Mouse (Mus musculus) midbrain, embryonic 14.5 days (tissue): ENCODE measurements around the gene Hoxb6. TPM values are rescaled to one million over a fixed set of nuclear protein-coding genes. Genes with fewer than 3 reads are reported as not detected.
A peak's percentile ranks its signal among the peaks of the same experiment; 100 is the strongest.

Experiments used
- ATAC-seq: fragments of 200-750 bp; cut with Nextera tagmentation; 2 replicates; pipeline ENCODE4 v1.8.0; 2017; ENCODE audit warnings: moderate number of reproducible peaks, moderate library complexity; ENCODE audit not compliant: low FRiP score, low TSS enrichment
- DNase-seq: peaks from one replicate; pipeline ENCODE4 v3.0.0-alpha.2; 2015
- H3K27ac ChIP-seq: fragments of 300-500 bp; sonication (generic); replicated peaks from 2 replicates; pipeline ENCODE4 v1.5.1; 2014; ENCODE audit warnings: mild to moderate bottlenecking, low read depth, low read length, moderate library complexity
- H3K27me3 ChIP-seq: fragments of 300-500 bp; sonication (generic); 2 replicates; pipeline ENCODE4 v1.6.1; 2014; ENCODE audit warnings: low read length, control low read depth, mixed read lengths; ENCODE audit not compliant: control insufficient read depth, insufficient read depth
- H3K36me3 ChIP-seq: fragments of 300-500 bp; sonication (generic); 2 replicates; pipeline ENCODE4 v1.6.1; 2014; ENCODE audit warnings: low read length, control low read depth; ENCODE audit not compliant: control insufficient read depth, insufficient read depth
- H3K4me1 ChIP-seq: fragments of 300-500 bp; sonication (generic); 2 replicates; pipeline ENCODE4 v1.6.1; 2014; ENCODE audit warnings: mild to moderate bottlenecking, antibody characterized with exemption, low read length, control low read depth; ENCODE audit not compliant: control insufficient read depth, insufficient read depth
- H3K4me2 ChIP-seq: fragments of 300-500 bp; sonication (generic); 2 replicates; pipeline ENCODE4 v1.6.1; 2014; ENCODE audit warnings: mild to moderate bottlenecking, low read length, moderate library complexity
- H3K4me3 ChIP-seq: fragments of 300-500 bp; sonication (generic); replicated peaks from 2 replicates; pipeline ENCODE4 v1.5.1; 2014; ENCODE audit warnings: low read depth, low read length
- H3K9ac ChIP-seq: fragments of 300-500 bp; sonication (generic); replicated peaks from 2 replicates; pipeline ENCODE4 v1.6.1; 2014; ENCODE audit warnings: mild to moderate bottlenecking, low read length, moderate library complexity
- H3K9me3 ChIP-seq: fragments of 300-500 bp; sonication (generic); 2 replicates; pipeline ENCODE4 v1.6.1; 2016; ENCODE audit warnings: low read length, control low read depth, mixed read lengths; ENCODE audit not compliant: control insufficient read depth
- WGBS: fragments of 180-500 bp; shearing (Covaris S2); extraction: QIAGEN DNeasy Blood & Tissue Kit; methylation state at CpG from one replicate; pipeline ENCODE4 v1.1.7; 2014; 5-methylcytosine and 5-hydroxymethylcytosine counted together
- polyA plus RNA-seq: library from polyadenylated mRNA; unstranded; fragments of >200 nt; fragmentation: Nextera tagmentation; extraction: Ambion mirVana; gene quantifications from 2 replicates; pipeline ENCODE4 v1.2.1, GENCODE M21; 2014

The Hoxb6 gene
- polyA plus RNA-seq, 1 experiment from 2014 or later: not detected

DNA sequence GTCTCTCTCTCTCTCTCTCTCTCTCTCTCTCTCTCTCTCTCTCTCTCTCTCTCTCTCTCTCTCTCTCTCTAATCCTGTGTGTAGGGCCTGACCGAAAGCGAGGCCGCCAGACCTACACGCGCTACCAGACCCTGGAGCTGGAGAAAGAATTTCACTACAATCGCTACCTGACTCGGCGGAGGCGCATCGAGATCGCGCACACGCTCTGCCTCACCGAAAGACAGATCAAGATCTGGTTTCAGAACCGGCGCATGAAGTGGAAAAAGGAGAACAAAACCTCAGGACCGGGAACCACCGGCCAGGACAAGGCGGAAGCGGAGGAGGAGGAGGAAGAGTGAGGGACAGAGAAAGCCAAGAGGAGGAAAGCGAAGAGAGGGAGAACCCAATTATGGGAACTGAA is 3.0 kb upstream of the Hoxb6 start:
- 0 out of 2 replicates have a peak, but pooled peaks cover 2% of the 10 kb centered on the region for H3K4me1 ChIP-seq
- H3K9me3 ChIP-seq: no peaks in the 10 kb centered on the region
- DNase-seq: no peak
- no peak overlapping the region for H3K27ac ChIP-seq
- no peak overlapping the region for H3K9ac ChIP-seq
- H3K36me3 ChIP-seq: no peaks in the 10 kb centered on the region
- no peak overlapping the region for H3K4me3 ChIP-seq
- peaks cover 97% of the 10 kb centered on the region for H3K27me3 ChIP-seq
- WGBS: 1% methylated on average over 21 of the region's 21 CpGs
- H3K4me2 ChIP-seq: no peak overlapping the region
- no peak for ATAC-seq

DNA sequence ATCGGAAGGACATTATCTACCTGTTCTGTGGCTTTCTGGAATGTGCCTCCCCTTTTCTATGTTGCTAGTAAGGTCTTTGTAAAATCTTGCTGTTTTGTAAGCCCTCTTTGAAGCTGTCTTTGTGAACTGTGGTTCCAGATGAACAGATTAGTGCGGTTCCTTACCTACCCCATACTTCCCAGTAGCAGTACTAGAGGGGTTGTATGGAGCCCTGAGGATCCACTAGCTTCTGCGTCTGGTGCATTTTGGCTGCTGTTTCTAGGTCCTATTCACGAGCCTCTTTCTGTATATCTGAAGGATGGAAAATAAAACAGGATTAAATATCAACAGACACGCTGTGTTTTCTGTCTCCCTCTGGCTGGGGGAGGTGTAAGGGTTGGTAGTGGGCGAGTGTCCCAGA is 2.4 kb upstream of the Hoxb6 start:
- H3K4me1 ChIP-seq: no peaks in the 10 kb centered on the region
- ATAC-seq: no peak
- DNase-seq: no peak
- H3K36me3 ChIP-seq: no peaks in the 10 kb centered on the region
- H3K27ac ChIP-seq: no peak overlapping the region
- H3K9ac ChIP-seq: no peak overlapping the region
- H3K4me2 ChIP-seq: no peak overlapping the region
- no peaks in the 10 kb centered on the region for H3K9me3 ChIP-seq
- WGBS: 6% methylated on average over 6 of the region's 6 CpGs
- H3K4me3 ChIP-seq: no peak overlapping the region
- peaks cover 97% of the 10 kb centered on the region for H3K27me3 ChIP-seq

GRCm38 (mm10) chr11:96290705-96291355 is 1.4 kb upstream of the Hoxb6 start:
- WGBS: 3% methylated on average over 17 of the region's 17 CpGs
- Histone ChIP-seq H3K27ac (no peak overlapping the region), H3K9me3 (no peaks in the 10 kb centered on the region), H3K4me3 (no peak overlapping the region), H3K36me3 (no peaks in the 10 kb centered on the region), H3K4me1 (no peaks in the 10 kb centered on the region), H3K27me3 (peaks cover 97% of the 10 kb centered on the region), H3K4me2 (no peak overlapping the region), H3K9ac (no peak overlapping the region)
- ATAC-seq: no peak
- no peak for DNase-seq

DNA sequence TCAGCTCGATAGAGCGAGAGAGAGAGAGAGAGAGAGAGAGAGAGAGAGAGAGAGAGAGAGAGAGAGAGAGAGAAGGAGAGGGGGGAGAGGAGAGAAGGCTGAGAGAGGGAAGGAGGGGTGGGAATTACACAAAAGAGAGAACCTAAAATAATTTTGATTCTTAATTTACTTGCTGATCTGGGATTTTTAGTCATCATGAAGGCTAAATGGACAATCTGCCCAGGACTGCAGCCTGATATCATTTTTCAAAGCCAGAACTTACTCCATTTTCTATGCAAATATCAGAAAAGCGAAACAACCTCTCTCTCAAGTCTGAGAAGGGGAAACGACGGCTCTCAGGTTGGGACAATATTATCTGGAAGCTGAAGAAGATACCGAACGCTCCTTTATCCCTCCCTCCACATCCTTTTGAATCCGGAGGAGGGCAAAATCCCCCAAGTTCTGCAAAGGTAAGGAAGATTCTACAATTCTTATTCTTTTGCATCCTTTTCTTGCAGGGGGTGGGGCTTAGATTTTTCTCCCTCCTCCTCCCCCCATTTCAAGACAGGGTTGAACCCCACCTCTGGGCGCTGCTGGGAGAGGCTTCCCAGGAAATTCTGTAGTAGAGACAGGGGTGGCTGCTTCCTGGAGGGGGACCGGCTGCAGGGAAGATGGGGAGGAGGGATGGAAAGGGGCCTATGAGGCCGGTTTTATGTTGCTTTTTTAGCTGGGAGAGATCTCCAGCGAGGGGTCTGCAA is 457 bp downstream of the Hoxb6 start:
- Histone ChIP-seq H3K27me3 (peaks cover 97% of the 10 kb centered on the region), H3K4me2 (no peak overlapping the region), H3K36me3 (no peaks in the 10 kb centered on the region), H3K9ac (no peak overlapping the region), H3K4me3 (no peak overlapping the region), H3K9me3 (no peaks in the 10 kb centered on the region), H3K27ac (no peak overlapping the region), H3K4me1 (no peaks in the 10 kb centered on the region)
- ATAC-seq (no peak), DNase-seq (no peak)
- WGBS: under 1% methylated on average over 12 of the region's 12 CpGs

DNA sequence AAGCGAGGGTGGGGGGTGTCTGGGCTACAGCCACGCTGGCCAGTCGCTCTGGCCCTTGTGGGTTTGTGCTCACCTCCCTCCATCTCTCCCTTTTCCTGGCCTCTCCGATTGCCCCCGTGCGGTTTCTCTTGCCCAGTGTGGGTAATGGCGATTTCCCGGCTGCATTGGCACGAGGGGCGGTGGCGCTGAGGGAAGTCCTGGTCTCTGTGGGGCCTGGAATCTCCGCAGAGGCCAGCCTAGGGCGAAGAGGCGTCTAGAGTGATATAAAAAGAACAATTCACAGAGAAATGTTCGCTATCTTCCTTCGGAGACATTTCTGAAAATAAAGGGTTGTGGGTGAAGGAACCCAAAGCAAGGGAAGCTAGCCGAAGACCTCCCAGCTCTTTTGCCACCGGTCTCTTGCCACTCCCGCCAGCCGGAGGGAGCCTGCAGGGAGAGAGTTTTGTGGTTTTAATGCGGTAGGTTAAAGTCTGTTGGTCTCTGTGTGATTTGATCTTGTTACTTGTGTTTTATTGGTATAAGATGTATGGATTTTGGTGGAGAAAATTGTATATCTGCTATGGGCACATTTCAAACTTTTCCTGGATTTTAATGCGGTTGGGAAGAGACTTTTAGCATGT is 1.1 kb downstream of the Hoxb6 start:
- no peak overlapping the region for H3K4me2 ChIP-seq
- ATAC-seq (no peak), DNase-seq (no peak)
- H3K4me1 ChIP-seq: no peaks in the 10 kb centered on the region
- no peak overlapping the region for H3K9ac ChIP-seq
- WGBS: 1% methylated on average over 22 of the region's 22 CpGs
- peaks cover 97% of the 10 kb centered on the region for H3K27me3 ChIP-seq
- H3K27ac ChIP-seq: no peak overlapping the region
- H3K36me3 ChIP-seq: no peaks in the 10 kb centered on the region
- no peak overlapping the region for H3K4me3 ChIP-seq
- no peaks in the 10 kb centered on the region for H3K9me3 ChIP-seq

DNA sequence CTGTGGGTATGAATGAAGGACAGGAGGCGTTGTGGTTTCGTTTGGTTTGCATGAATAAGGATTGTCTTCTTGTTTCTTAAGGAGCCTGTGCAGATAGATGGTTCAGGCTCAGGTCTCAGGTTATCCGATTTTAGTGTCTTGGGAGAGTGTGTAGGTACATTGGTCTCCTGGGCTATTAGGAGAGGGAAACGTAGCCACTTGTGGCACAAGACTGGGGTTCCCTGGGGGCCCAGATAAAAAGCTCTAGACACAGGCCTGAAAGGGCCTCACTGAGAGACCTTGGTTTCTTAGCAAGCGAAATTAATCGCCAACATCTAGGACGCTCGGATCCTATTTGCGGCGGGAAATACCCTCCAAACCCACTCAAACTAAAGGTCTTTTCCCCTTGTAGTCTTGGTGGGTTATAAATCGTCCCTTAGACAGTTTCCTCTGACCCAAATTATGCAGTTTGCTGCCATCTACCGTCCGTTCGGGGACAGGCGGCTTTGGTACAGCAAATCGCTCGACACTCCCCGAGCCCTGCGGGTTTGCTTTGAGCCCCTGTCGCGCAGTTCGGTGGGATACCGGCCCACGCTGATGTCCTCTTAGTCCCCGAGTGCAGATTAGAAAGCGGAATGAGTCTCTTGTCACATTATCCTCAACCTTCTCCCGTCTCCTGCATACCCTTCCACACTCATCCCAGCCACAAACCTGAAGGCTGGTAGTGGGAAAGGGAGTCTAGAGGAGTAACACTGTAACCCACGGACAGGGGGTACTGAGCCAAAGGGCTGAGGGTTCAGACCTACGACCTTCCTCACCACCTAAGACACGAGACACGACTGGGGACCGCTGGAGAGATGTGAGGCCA is 2.2 kb downstream of the Hoxb6 start:
- Histone ChIP-seq H3K9ac (no peak overlapping the region), H3K4me2 (no peak overlapping the region), H3K4me3 (no peak overlapping the region), H3K27ac (no peak overlapping the region), H3K9me3 (no peaks in the 10 kb centered on the region), H3K27me3 (peaks cover 98% of the 10 kb centered on the region), H3K36me3 (no peaks in the 10 kb centered on the region), H3K4me1 (no peaks in the 10 kb centered on the region)
- ATAC-seq (no peak), DNase-seq (peak; percentile 87)
- WGBS: under 1% methylated on average over 32 of the region's 32 CpGs

DNA sequence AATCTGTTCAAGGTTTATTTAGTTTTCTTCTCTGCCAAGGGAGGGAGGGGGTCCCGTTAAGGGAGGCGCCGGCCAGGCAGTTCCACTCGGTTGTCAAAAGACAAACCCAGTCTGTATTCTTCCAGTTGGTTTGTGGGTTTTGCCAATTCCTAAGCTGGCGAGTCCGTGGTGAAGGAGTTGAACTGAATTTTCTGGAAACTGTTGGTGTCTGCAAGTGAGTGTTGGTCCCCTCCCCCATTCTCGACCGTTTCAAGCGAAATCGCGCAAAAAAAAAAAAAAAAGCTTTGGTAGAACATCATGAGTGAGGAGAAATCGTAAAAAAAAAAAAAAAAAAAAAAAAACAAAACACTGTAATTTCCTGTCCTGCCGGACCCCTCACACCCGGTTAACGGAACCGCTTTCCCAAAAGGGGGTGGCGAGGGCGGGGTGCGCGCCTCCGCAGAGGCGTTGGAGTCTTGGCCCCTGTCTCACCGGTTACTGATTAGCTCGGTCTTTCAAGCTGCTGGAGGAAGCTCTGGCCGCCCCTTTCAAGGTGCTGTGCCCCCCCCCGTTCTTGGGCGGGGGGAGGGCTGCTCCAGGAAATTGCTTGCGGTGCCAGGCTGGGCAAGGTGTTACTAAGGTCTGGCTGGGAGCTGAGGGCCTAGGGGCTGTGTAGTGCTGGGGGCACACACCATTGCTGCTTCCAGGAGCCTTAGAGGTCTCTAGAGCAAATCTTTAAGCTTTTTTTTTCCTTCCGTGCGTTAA is 3.0 kb downstream of the Hoxb6 start:
- no peaks in the 10 kb centered on the region for H3K4me1 ChIP-seq
- H3K4me3 ChIP-seq: no peak overlapping the region
- H3K9me3 ChIP-seq: no peaks in the 10 kb centered on the region
- no peak overlapping the region for H3K27ac ChIP-seq
- peaks cover 98% of the 10 kb centered on the region for H3K27me3 ChIP-seq
- H3K9ac ChIP-seq: no peak overlapping the region
- DNase-seq (no peak), ATAC-seq (no peak)
- WGBS: under 1% methylated on average over 30 of the region's 30 CpGs
- no peak overlapping the region for H3K4me2 ChIP-seq
- H3K36me3 ChIP-seq: no peaks in the 10 kb centered on the region

DNA sequence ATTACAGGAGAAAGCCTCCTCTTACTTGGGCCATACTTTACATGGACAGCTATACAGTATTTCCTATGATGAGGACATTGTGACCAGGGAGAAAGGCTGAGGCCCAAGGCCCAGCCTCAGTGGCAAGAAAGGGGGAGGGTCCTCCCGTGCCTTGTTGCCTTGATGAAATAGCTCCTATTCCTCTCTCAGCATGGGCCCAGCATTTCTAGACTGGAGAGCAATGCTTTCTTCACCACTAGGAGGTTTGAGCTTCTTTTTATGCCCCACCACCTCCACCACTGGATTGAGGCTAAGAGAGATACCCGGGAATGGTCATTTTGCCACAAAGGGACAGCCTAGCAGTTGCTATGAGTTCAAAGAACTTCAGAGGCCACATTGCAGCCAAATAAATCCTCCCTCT is 4.7 kb downstream of the Hoxb6 start:
- H3K9ac ChIP-seq: no peak overlapping the region

More for the DNA sequence above, 4.7 kb downstream of the Hoxb6 start:
- DNase-seq (no peak), ATAC-seq (no peak)
- no peak overlapping the region for H3K4me3 ChIP-seq
- peaks cover 100% of the 10 kb centered on the region for H3K27me3 ChIP-seq
- H3K27ac ChIP-seq: no peak overlapping the region
- WGBS: 1% methylated on average over 2 of the region's 2 CpGs
- H3K4me2 ChIP-seq: no peak overlapping the region
- H3K36me3 ChIP-seq: no peaks in the 10 kb centered on the region
- H3K9me3 ChIP-seq: no peaks in the 10 kb centered on the region
- no peaks in the 10 kb centered on the region for H3K4me1 ChIP-seq
